Mouse (Mus musculus) olfactory bulb, adult 2 months (tissue): ENCODE measurements around the gene Wwc2.

ENCODE experiments used
- CTCF ChIP-seq: fragments of 200-500 bp; IDR thresholded peaks from 2 replicates; pipeline ENCODE4 v1.5.1; 2012; ENCODE audit warnings: low read depth, mild to moderate bottlenecking, low read length, moderate library complexity; ENCODE audit not compliant: insufficient read depth
- POLR2A ChIP-seq: fragments of 200-500 bp; IDR thresholded peaks from 2 replicates; pipeline ENCODE4 v1.6.1; 2012; ENCODE audit warnings: mild to moderate bottlenecking, low read depth, low read length, moderate library complexity; ENCODE audit not compliant: insufficient read depth

GRCm38 (mm10) chr8:47996712-47997111, 6.0 kb upstream of the Wwc2 start:
- TF ChIP-seq CTCF (no peak), POLR2A (no peak)
